Mouse (Mus musculus): ENCODE measurements around the gene Prps2. TPM values are rescaled to one million over a fixed set of nuclear protein-coding genes. Genes with fewer than 3 reads are reported as not detected.
"Not testable (repeated sequence)": the region's sequence is repeated elsewhere in the genome, so short reads cannot be mapped to it uniquely, and the experiment has no call there.

Prps2 gene
- polyA plus RNA-seq, 1 experiment from 2014 or later, result 35.5 TPM

GRCm38 (mm10) chrX:167323742-167324141 is 58.8 kb downstream of the Prps2 start:
- no peaks in the 10 kb centered on the region for H3K4me1 ChIP-seq
- 0 out of 2 replicates have a peak, but pooled peaks cover 7% of the 10 kb centered on the region for H3K27me3 ChIP-seq (replicated peaks)
- WGBS, result 39% methylated on average over 1 of the region's 1 CpGs
- H3K36me3 ChIP-seq, result no peaks in the 10 kb centered on the region
- no peak overlapping the region for H3K9ac ChIP-seq
- no peak overlapping the region for H3K27ac ChIP-seq (replicated peaks)
- no peak for ATAC-seq (ENCODE audit: extremely low read depth, insufficient number of reproducible peaks, low FRiP score, low TSS enrichment)
- H3K4me2 ChIP-seq, result no peak overlapping the region
- H3K4me3 ChIP-seq, result no peak overlapping the region
- H3K9me3 ChIP-seq, result no peaks in the 10 kb centered on the region

GRCm38 (mm10) chrX:167321233-167321806 is 61.2 kb downstream of the Prps2 start:
- Histone ChIP-seq H3K4me2 (no peak overlapping the region), H3K9ac (no peak overlapping the region), H3K36me3 (no peaks in the 10 kb centered on the region), H3K4me3 (no peak overlapping the region), H3K27me3 (replicated peaks) (0 out of 2 replicates have a peak, but pooled peaks cover 7% of the 10 kb centered on the region), H3K4me1 (no peaks in the 10 kb centered on the region), H3K27ac (replicated peaks) (no peak overlapping the region), H3K9me3 (no peaks in the 10 kb centered on the region)
- no peak for ATAC-seq (ENCODE audit: extremely low read depth, insufficient number of reproducible peaks, low FRiP score, low TSS enrichment)
- WGBS, result 59% methylated on average over 4 of the region's 4 CpGs

GRCm38 (mm10) chrX:167318819-167319396 is 63.6 kb downstream of the Prps2 start:
- 0 out of 2 replicates have a peak, but pooled peaks cover 7% of the 10 kb centered on the region for H3K27me3 ChIP-seq (replicated peaks)
- H3K9me3 ChIP-seq, result no peaks in the 10 kb centered on the region
- H3K4me1 ChIP-seq, result no peaks in the 10 kb centered on the region
- no peak overlapping the region for H3K27ac ChIP-seq (replicated peaks)
- no peak overlapping the region for H3K9ac ChIP-seq
- H3K36me3 ChIP-seq, result no peaks in the 10 kb centered on the region
- no peak overlapping the region for H3K4me3 ChIP-seq
- no peak overlapping the region for H3K4me2 ChIP-seq
- no peak for ATAC-seq (ENCODE audit: extremely low read depth, insufficient number of reproducible peaks, low FRiP score, low TSS enrichment)
- 41% methylated on average over 4 of the region's 4 CpGs for WGBS

- no peak for ATAC-seq (ENCODE audit: extremely low read depth, insufficient number of reproducible peaks, low FRiP score, low TSS enrichment)
- Histone ChIP-seq H3K4me2 (no peak overlapping the region), H3K36me3 (no peaks in the 10 kb centered on the region), H3K27me3 (replicated peaks) (0 out of 2 replicates have a peak, but pooled peaks cover 6% of the 10 kb centered on the region), H3K4me1 (peaks cover 4% of the 10 kb centered on the region; the same call in 1 of the 2 replicates), H3K9ac (no peak overlapping the region), H3K9me3 (no peaks in the 10 kb centered on the region), H3K27ac (replicated peaks) (no peak overlapping the region), H3K4me3 (no peak overlapping the region)
- WGBS, result 72% methylated on average over 5 of the region's 5 CpGs
Observed at GRCm38 (mm10) chrX:167315766-167316165, 66.8 kb downstream of the Prps2 start.

- H3K9ac ChIP-seq, result no peak overlapping the region
- H3K4me1 ChIP-seq, result peaks cover 4% of the 10 kb centered on the region; the same call in 1 of the 2 replicates
- H3K27ac ChIP-seq (replicated peaks), result no peak overlapping the region
- 0 out of 2 replicates have a peak, but pooled peaks cover under 1% of the 10 kb centered on the region for H3K27me3 ChIP-seq (replicated peaks)
- H3K4me2 ChIP-seq, result no peak overlapping the region
- no peaks in the 10 kb centered on the region for H3K36me3 ChIP-seq
- WGBS, result 64% methylated on average over 4 of the region's 4 CpGs
- no peaks in the 10 kb centered on the region for H3K9me3 ChIP-seq
- H3K4me3 ChIP-seq, result no peak overlapping the region
- ATAC-seq (ENCODE audit: extremely low read depth, insufficient number of reproducible peaks, low FRiP score, low TSS enrichment), result no peak
Observed at GRCm38 (mm10) chrX:167315093-167315726, 67.3 kb downstream of the Prps2 start.

GRCm38 (mm10) chrX:167302061-167302460 is 80.5 kb downstream of the Prps2 start:
- not testable (repeated sequence) for H3K9me3 ChIP-seq; H3K36me3 ChIP-seq; H3K9ac ChIP-seq; H3K27me3 ChIP-seq (replicated peaks); H3K27ac ChIP-seq (replicated peaks); H3K4me2 ChIP-seq; H3K4me1 ChIP-seq; H3K4me3 ChIP-seq; ATAC-seq (ENCODE audit: extremely low read depth, insufficient number of reproducible peaks, low FRiP score, low TSS enrichment)
- WGBS, result 73% methylated on average over 1 of the region's 1 CpGs

Other genes with a start within 250 kb of the Prps2 start
- 3,022 and 3,158 TPM in 2 replicates for gene Tmsb4x, start 173.4 kb downstream of the Prps2 start, polyA plus RNA-seq (2015; fragmentation: Nextera tagmentation; extraction: Ambion mirVana)
- gene Tlr8, start 118.4 kb downstream of the Prps2 start, polyA plus RNA-seq (2015; fragmentation: Nextera tagmentation; extraction: Ambion mirVana), result 0.24 and 0.57 TPM in 2 replicates
- gene Tlr7, start 52.2 kb downstream of the Prps2 start, polyA plus RNA-seq (2015; fragmentation: Nextera tagmentation; extraction: Ambion mirVana), result 0.19 and 0.71 TPM in 2 replicates